Mouse (Mus musculus) olfactory bulb, adult 2 months (tissue): Measurements from ENCODE around the gene Snrnp70.

Source experiments
- CTCF ChIP-seq: fragments of 200-500 bp; IDR thresholded peaks from 2 replicates; pipeline ENCODE4 v1.5.1; 2012; ENCODE audit warnings: low read depth, mild to moderate bottlenecking, low read length, moderate library complexity; ENCODE audit not compliant: insufficient read depth
- POLR2A ChIP-seq: fragments of 200-500 bp; IDR thresholded peaks from 2 replicates; pipeline ENCODE4 v1.6.1; 2012; ENCODE audit warnings: mild to moderate bottlenecking, low read depth, low read length, moderate library complexity; ENCODE audit not compliant: insufficient read depth

- TF ChIP-seq CTCF (no peak), POLR2A (no peak)
These were observed 54.2 kb downstream of the Snrnp70 start for GRCm38 (mm10) chr7:45341303-45341702.
